Mouse (Mus musculus) CH12.LX (cell line): ENCODE results near the gene Carnmt1. TPM values are rescaled to one million over a fixed set of nuclear protein-coding genes. Genes with fewer than 3 reads are reported as not detected.

Source experiments
- DNase-seq: peaks from one replicate; pipeline ENCODE4 v3.0.0-alpha.2; 2013; ENCODE audit errors: extremely low read depth
- H3K27ac ChIP-seq: 2 replicates; pipeline ENCODE4 v1.5.1; 2012; ENCODE audit warnings: low read depth, mild to moderate bottlenecking, control low read depth, moderate library complexity; ENCODE audit not compliant: insufficient read depth
- H3K27me3 ChIP-seq: replicated peaks from 2 replicates; pipeline ENCODE3; 2012; ENCODE audit warnings: inconsistent platforms
- H3K36me3 ChIP-seq, 2 experiments: replicated peaks in 1 of 2; 2 replicates each; pipeline versions ENCODE3 to v1.6.1; 2012; ENCODE audit warnings: inconsistent platforms in 1 of 2, low read length in 1 of 2, mild to moderate bottlenecking in 1 of 2, mixed read lengths in 1 of 2, moderate library complexity in 1 of 2; ENCODE audit not compliant: control insufficient read depth in 1 of 2, insufficient read depth in 1 of 2
- H3K4me1 ChIP-seq, 2 experiments: 2 replicates each; pipeline ENCODE4 v1.6.1; 2012; ENCODE audit warnings: inconsistent platforms in 1 of 2, moderate library complexity in 1 of 2; ENCODE audit not compliant: insufficient read depth in 2 of 2, control insufficient read depth in 1 of 2
- H3K4me2 ChIP-seq: 2 replicates; pipeline ENCODE4 v1.6.1; 2012; ENCODE audit warnings: low read depth, mild to moderate bottlenecking, control low read depth; ENCODE audit not compliant: poor library complexity, insufficient read depth, severe bottlenecking
- H3K4me3 ChIP-seq, 3 experiments: fragments of 150-350 bp in 1 of 3; sonication (generic) in 1 of 3; replicated peaks in 1 of 3; 2 replicates each; pipeline versions ENCODE3 to v1.5.1; 2011 to 2012; ENCODE audit warnings: low read depth in 2 of 3, low read length in 2 of 3, mild to moderate bottlenecking in 2 of 3, moderate library complexity in 2 of 3, control low read depth in 1 of 3, improper control_type of control experiment in 1 of 3, inconsistent platforms in 1 of 3, mixed read lengths in 1 of 3; ENCODE audit not compliant: poor library complexity in 1 of 3
- H3K79me2 ChIP-seq: replicated peaks from 2 replicates; pipeline ENCODE4 v1.6.1; 2012; ENCODE audit warnings: mild to moderate bottlenecking, moderate library complexity; ENCODE audit not compliant: control insufficient read depth, poor library complexity, insufficient read depth, severe bottlenecking; ENCODE audit errors: extremely low read depth
- H3K9ac ChIP-seq: 2 replicates; pipeline ENCODE4 v1.6.1; 2012; ENCODE audit warnings: low read depth, mild to moderate bottlenecking, control low read depth, moderate library complexity; ENCODE audit not compliant: insufficient read depth
- H3K9me3 ChIP-seq: replicated peaks from 2 replicates; pipeline ENCODE3; 2012; ENCODE audit warnings: low read length, inconsistent platforms, mixed read lengths
- BHLHE40 ChIP-seq: IDR thresholded peaks from 2 replicates; pipeline ENCODE4 v1.6.1; 2011; ENCODE audit warnings: mild to moderate bottlenecking, low read depth, low read length, improper control_type of control experiment
- CHD1 ChIP-seq: IDR thresholded peaks from 2 replicates; pipeline ENCODE4 v1.6.1; 2012; ENCODE audit warnings: low read depth, low read length, improper control_type of control experiment, inconsistent platforms
- CHD2 ChIP-seq: IDR thresholded peaks from 2 replicates; pipeline ENCODE4 v1.6.1; 2011; ENCODE audit warnings: low read length, improper control_type of control experiment
- CTCF ChIP-seq, 2 experiments: IDR thresholded peaks in 1 of 2; conservative IDR thresholded peaks in 1 of 2; 2 replicates each; pipeline ENCODE4 v1.5.1; 2011 to 2012; ENCODE audit warnings: low read depth in 2 of 2, low read length in 2 of 2, improper control_type of control experiment in 1 of 2, inconsistent platforms in 1 of 2, mild to moderate bottlenecking in 1 of 2, moderate library complexity in 1 of 2
- E2F4 ChIP-seq: IDR thresholded peaks from 2 replicates; pipeline ENCODE4 v1.6.1; 2011; ENCODE audit warnings: low read depth, low read length, improper control_type of control experiment; ENCODE audit not compliant: insufficient replicate concordance
- ELF1 ChIP-seq: IDR thresholded peaks from 2 replicates; pipeline ENCODE4 v1.6.1; 2014; ENCODE audit warnings: low read depth, mild to moderate bottlenecking, inconsistent platforms, low read length, improper control_type of control experiment
- EP300 ChIP-seq: IDR thresholded peaks from 2 replicates; pipeline ENCODE4 v1.6.1; 2011; ENCODE audit warnings: low read length, improper control_type of control experiment
- ETS1 ChIP-seq: conservative IDR thresholded peaks from 2 replicates; pipeline ENCODE4 v1.6.1; 2012; ENCODE audit warnings: low read depth, mild to moderate bottlenecking, inconsistent platforms, low read length, improper control_type of control experiment, moderate library complexity
- GABPA ChIP-seq: IDR thresholded peaks from 2 replicates; pipeline ENCODE4 v1.6.1; 2012; ENCODE audit warnings: low read depth, low read length, improper control_type of control experiment, inconsistent platforms; ENCODE audit not compliant: insufficient replicate concordance
- HCFC1 ChIP-seq: IDR thresholded peaks from 2 replicates; pipeline ENCODE4 v1.6.1; 2012; ENCODE audit warnings: low read depth, mild to moderate bottlenecking, inconsistent platforms, low read length, improper control_type of control experiment
- IRF4 ChIP-seq: IDR thresholded peaks from 2 replicates; pipeline ENCODE4 v1.6.1; 2014; ENCODE audit warnings: low read depth, mild to moderate bottlenecking, inconsistent platforms, low read length, improper control_type of control experiment
- JUN ChIP-seq: IDR thresholded peaks from 2 replicates; pipeline ENCODE4 v1.6.1; 2011; ENCODE audit warnings: low read depth, mild to moderate bottlenecking, low read length, improper control_type of control experiment, moderate library complexity; ENCODE audit not compliant: insufficient read depth
- JUND ChIP-seq: conservative IDR thresholded peaks from 2 replicates; pipeline ENCODE4 v1.6.1; 2011; ENCODE audit warnings: low read depth, low read length, improper control_type of control experiment
- KAT2A ChIP-seq: IDR thresholded peaks from 2 replicates; pipeline ENCODE4 v1.6.1; 2012; ENCODE audit warnings: low read length, improper control_type of control experiment, inconsistent platforms; ENCODE audit not compliant: insufficient replicate concordance
- MAFK ChIP-seq: IDR thresholded peaks from 2 replicates; pipeline ENCODE4 v1.6.1; 2011; ENCODE audit warnings: low read length, improper control_type of control experiment; ENCODE audit not compliant: insufficient replicate concordance
- MAX ChIP-seq: IDR thresholded peaks from 2 replicates; pipeline ENCODE4 v1.6.1; 2011; ENCODE audit warnings: low read length, improper control_type of control experiment
- MAZ ChIP-seq: IDR thresholded peaks from 2 replicates; pipeline ENCODE4 v1.6.1; 2012; ENCODE audit warnings: low read depth, mild to moderate bottlenecking, inconsistent platforms, low read length, improper control_type of control experiment, moderate library complexity
- MEF2A ChIP-seq: IDR thresholded peaks from 2 replicates; pipeline ENCODE4 v1.6.1; 2014; ENCODE audit warnings: low read depth, mild to moderate bottlenecking, inconsistent platforms, low read length, improper control_type of control experiment, borderline replicate concordance
- MXI1 ChIP-seq: IDR thresholded peaks from 2 replicates; pipeline ENCODE4 v1.6.1; 2011; ENCODE audit warnings: mild to moderate bottlenecking, low read depth, low read length, improper control_type of control experiment
- MYC ChIP-seq: IDR thresholded peaks from 2 replicates; pipeline ENCODE4 v1.6.1; 2011; ENCODE audit warnings: low read depth, mild to moderate bottlenecking, improper control_type of control experiment, low read length
- NELFE ChIP-seq: IDR thresholded peaks from 2 replicates; pipeline ENCODE4 v1.6.1; 2011; ENCODE audit warnings: low read depth, low read length, improper control_type of control experiment
- NRF1 ChIP-seq: IDR thresholded peaks from 2 replicates; pipeline ENCODE4 v1.6.1; 2014; ENCODE audit warnings: low read depth, mild to moderate bottlenecking, inconsistent platforms, low read length, improper control_type of control experiment, moderate library complexity
- PAX5 ChIP-seq: IDR thresholded peaks from 2 replicates; pipeline ENCODE4 v1.6.1; 2012; ENCODE audit warnings: low read length, inconsistent platforms, mixed read lengths
- POLR2A ChIP-seq: IDR thresholded peaks from 2 replicates; pipeline ENCODE4 v1.6.1; 2011; ENCODE audit warnings: low read depth, mild to moderate bottlenecking, improper control_type of control experiment, low read length
- POLR2AphosphoS2 ChIP-seq: IDR thresholded peaks from 2 replicates; pipeline ENCODE4 v1.6.1; 2011; ENCODE audit warnings: low read depth, low read length, improper control_type of control experiment
- RAD21 ChIP-seq: IDR thresholded peaks from 2 replicates; pipeline ENCODE4 v1.6.1; 2011; ENCODE audit warnings: low read depth, mild to moderate bottlenecking, low read length, improper control_type of control experiment, moderate library complexity
- RCOR1 ChIP-seq: conservative IDR thresholded peaks from 2 replicates; pipeline ENCODE4 v1.6.1; 2012; ENCODE audit warnings: low read depth, mild to moderate bottlenecking, inconsistent platforms, low read length, improper control_type of control experiment
- SIN3A ChIP-seq: IDR thresholded peaks from 2 replicates; pipeline ENCODE4 v1.6.1; 2012; ENCODE audit warnings: low read length, improper control_type of control experiment, inconsistent platforms
- SMC3 ChIP-seq: IDR thresholded peaks from 2 replicates; pipeline ENCODE4 v1.6.1; 2011; ENCODE audit warnings: low read depth, low read length, improper control_type of control experiment
- TBP ChIP-seq: conservative IDR thresholded peaks from 2 replicates; pipeline ENCODE4 v1.6.1; 2011; ENCODE audit warnings: low read depth, low read length, improper control_type of control experiment
- TCF12 ChIP-seq: IDR thresholded peaks from 2 replicates; pipeline ENCODE4 v1.6.1; 2014; ENCODE audit warnings: low read depth, mild to moderate bottlenecking, inconsistent platforms, low read length, improper control_type of control experiment
- UBTF ChIP-seq: IDR thresholded peaks from 2 replicates; pipeline ENCODE4 v1.6.1; 2012; ENCODE audit warnings: low read depth, mild to moderate bottlenecking, inconsistent platforms, low read length, improper control_type of control experiment, moderate library complexity
- USF1 ChIP-seq: IDR thresholded peaks from 2 replicates; pipeline ENCODE4 v1.6.1; 2014; ENCODE audit warnings: low read depth, mild to moderate bottlenecking, inconsistent platforms, low read length, improper control_type of control experiment
- USF2 ChIP-seq: conservative IDR thresholded peaks from 2 replicates; pipeline ENCODE4 v1.6.1; 2011; ENCODE audit warnings: low read depth, low read length, improper control_type of control experiment
- ZC3H11A ChIP-seq: IDR thresholded peaks from 2 replicates; pipeline ENCODE4 v1.6.1; 2012; ENCODE audit warnings: low read depth, mild to moderate bottlenecking, inconsistent platforms, low read length, improper control_type of control experiment
- ZKSCAN1 ChIP-seq: IDR thresholded peaks from 2 replicates; pipeline ENCODE4 v1.6.1; 2012; ENCODE audit warnings: low read depth, inconsistent platforms, low read length, improper control_type of control experiment, borderline replicate concordance
- ZMIZ1 ChIP-seq: IDR thresholded peaks from 2 replicates; pipeline ENCODE4 v1.6.1; 2012; ENCODE audit warnings: low read depth, mild to moderate bottlenecking, inconsistent platforms, low read length, improper control_type of control experiment
- ZNF384 ChIP-seq: IDR thresholded peaks from 2 replicates; pipeline ENCODE4 v1.6.1; 2012; ENCODE audit warnings: low read depth, low read length, improper control_type of control experiment, inconsistent platforms
- dilution Hi-C: fragments of 300-500 bp; cut with MboI; formaldehyde crosslinking; loops from 2 replicates; pipeline ENCODE4 v1.14.3; 2020; ENCODE audit warnings: low sequenced_read_pairs; ENCODE audit not compliant: extremely low pct_unique_long_range_greater_than_20kb, extremely low pct_ligation_motif_present
- in situ Hi-C: fragments of 300-500 bp; cut with MboI; formaldehyde crosslinking; loops from 3 replicates; pipeline ENCODE4 v1.14.3; 2019; ENCODE audit warnings: low sequenced_read_pairs, low pct_ligation_motif_present, low pct_unique_long_range_greater_than_20kb, mixed read lengths
- polyA plus RNA-seq: library from polyadenylated mRNA; unstranded; fragments of >175 nt; gene quantifications from 2 replicates; pipeline ENCODE4 v1.2.1, GENCODE M21; 2012; ENCODE audit warnings: low read depth; ENCODE audit not compliant: insufficient read length
- total RNA-seq, 2 experiments: library from RNA; depleted of rRNA; stranded (reverse); fragments of 300-350 nt in 1 of 2; fragments of >200 nt in 1 of 2; gene quantifications; 2 replicates each; pipeline ENCODE4 v1.2.3; 2012 to 2014

Carnmt1 gene
- total and polyA plus RNA-seq, 3 experiments: 17.6 to 47.1 (median 41.7) TPM

DNA sequence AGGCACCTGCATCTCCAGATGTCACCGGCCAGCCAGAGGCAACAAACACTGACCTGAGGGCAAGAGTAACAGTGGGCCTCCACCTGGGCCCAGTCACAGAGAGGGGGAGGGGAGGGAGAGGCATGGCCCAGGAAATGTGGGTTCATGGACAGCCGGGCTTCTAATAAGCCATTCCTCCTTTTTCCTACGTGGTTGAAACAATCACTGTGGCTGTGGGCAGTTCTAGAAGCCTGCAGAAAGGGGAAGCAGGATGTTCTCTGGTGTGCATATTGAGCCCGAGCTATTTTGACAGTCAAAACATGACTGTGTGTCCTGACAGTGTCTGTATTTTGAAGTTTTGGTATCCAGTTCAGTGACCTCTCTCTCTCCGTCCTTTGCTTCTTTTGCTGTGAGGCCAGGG, 31.6 kb upstream of the Carnmt1 start:
- H3K27ac ChIP-seq: peak overlapping the region; percentile 80
- no peaks in the 10 kb centered on the region for H3K27me3 ChIP-seq
- dilution Hi-C loops (no loop called here), in situ Hi-C loops (no loop called here)
- no peak for TF ChIP-seq E2F4
- TF ChIP-seq TCF12: peak; percentile 83
- no peak for TF ChIP-seq USF1
- TF ChIP-seq MAZ: no peak
- no peak for TF ChIP-seq TBP
- TF ChIP-seq EP300: peak; percentile 93
- TF ChIP-seq USF2: no peak
- TF ChIP-seq UBTF: no peak
- TF ChIP-seq MEF2A: peak; percentile 65; the same call in 1 of the 2 replicates
- TF ChIP-seq IRF4: peak; percentile 89
- TF ChIP-seq SMC3: no peak
- no peak for TF ChIP-seq NRF1
- TF ChIP-seq ZC3H11A: no peak
- no peak; the same call in 1 of the 2 replicates for TF ChIP-seq ELF1
- 0 out of 2 replicates have a peak, but pooled peaks have one; percentile 34 for TF ChIP-seq NELFE
- peak; percentile 27; the same call in 1 of the 2 replicates for TF ChIP-seq ZMIZ1
- TF ChIP-seq CHD2: peak; percentile 69
- peak; percentile 55 for TF ChIP-seq JUN
- TF ChIP-seq BHLHE40: peak; percentile 58; the same call in 1 of the 2 replicates
- TF ChIP-seq POLR2AphosphoS2: no peak
- TF ChIP-seq GABPA: no peak
- TF ChIP-seq MXI1: peak; percentile 78
- TF ChIP-seq KAT2A: no peak
- TF ChIP-seq JUND: peak; percentile 75
- TF ChIP-seq ZKSCAN1: no peak
- no peak for TF ChIP-seq CTCF (conservative IDR thresholded peaks at IDR 0.05 in 1 of 2, IDR thresholded peaks at IDR 0.05 in 1 of 2; ENCODE audit: low read depth in 2 of 2, low read length in 2 of 2)
- TF ChIP-seq ZNF384: no peak
- no peak for TF ChIP-seq HCFC1
- peak; percentile 60; the same call in 1 of the 2 replicates for TF ChIP-seq ETS1
- peak; percentile 74; the same call in 1 of the 2 replicates for TF ChIP-seq MYC
- TF ChIP-seq PAX5: no peak
- TF ChIP-seq POLR2A: 0 out of 2 replicates have a peak, but pooled peaks have one; percentile 4
- no peak for TF ChIP-seq RAD21
- no peak; the same call in 1 of the 2 replicates for TF ChIP-seq CHD1
- TF ChIP-seq MAFK: 0 out of 2 replicates have a peak, but pooled peaks have one; percentile 39
- peak; percentile 48; the same call in 1 of the 2 replicates for TF ChIP-seq RCOR1
- peak; percentile 17; the same call in 1 of the 2 replicates for TF ChIP-seq MAX
- TF ChIP-seq SIN3A: peak; percentile 81
- H3K9ac ChIP-seq: no peak overlapping the region
- no peaks in the 10 kb centered on the region for H3K79me2 ChIP-seq
- H3K4me3 ChIP-seq: peak overlapping the region in 1 of 3 experiments; percentile 14
- H3K9me3 ChIP-seq: no peaks in the 10 kb centered on the region
- peak overlapping the region; percentile 60 for H3K4me2 ChIP-seq
- DNase-seq: peak; percentile 77
- peaks cover 12 to 34% of the 10 kb centered on the region in 2 experiments for H3K36me3 ChIP-seq
- H3K4me1 ChIP-seq: peaks cover 6 to 28% of the 10 kb centered on the region in 2 experiments; a peak in 3 of 4 replicates
